Mouse (Mus musculus): ENCODE data around the gene Npepps.

DNA sequence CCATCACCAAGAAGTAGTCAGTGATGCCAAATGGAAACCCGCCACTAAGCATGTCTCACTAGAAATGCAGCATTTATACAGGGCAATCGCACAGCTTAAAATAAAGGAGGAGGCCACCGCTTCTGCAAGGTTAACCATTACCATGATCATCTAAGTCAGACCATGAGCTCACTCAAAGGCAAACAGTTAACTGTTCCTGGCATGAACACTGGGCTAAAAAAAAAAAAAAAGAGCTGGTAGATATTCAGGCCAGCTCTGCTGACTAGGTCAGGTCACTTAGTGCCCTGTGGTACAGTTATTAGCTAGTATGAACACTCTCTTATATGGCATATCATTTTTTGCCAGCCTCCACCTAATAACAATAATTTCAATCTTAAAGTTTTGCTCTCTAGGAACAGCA is 98.0 kb downstream of the Npepps start:
- TF ChIP-seq CTCF (IDR thresholded peaks at IDR 0.05; ENCODE audit: control insufficient read depth, insufficient read depth, low read length) (no peak), POLR2A (IDR thresholded peaks at IDR 0.05; ENCODE audit: borderline replicate concordance, control insufficient read depth, low read depth, low read length) (no peak)

Data from bone marrow, adult 2 months (tissue).